Mouse (Mus musculus): ENCODE results near the gene Nol4l. TPM values are rescaled to one million over a fixed set of nuclear protein-coding genes. Genes with fewer than 3 reads are reported as not detected.

The Nol4l gene
- polyA plus RNA-seq, 2 experiments = 3.7 to 5.7 TPM

DNA sequence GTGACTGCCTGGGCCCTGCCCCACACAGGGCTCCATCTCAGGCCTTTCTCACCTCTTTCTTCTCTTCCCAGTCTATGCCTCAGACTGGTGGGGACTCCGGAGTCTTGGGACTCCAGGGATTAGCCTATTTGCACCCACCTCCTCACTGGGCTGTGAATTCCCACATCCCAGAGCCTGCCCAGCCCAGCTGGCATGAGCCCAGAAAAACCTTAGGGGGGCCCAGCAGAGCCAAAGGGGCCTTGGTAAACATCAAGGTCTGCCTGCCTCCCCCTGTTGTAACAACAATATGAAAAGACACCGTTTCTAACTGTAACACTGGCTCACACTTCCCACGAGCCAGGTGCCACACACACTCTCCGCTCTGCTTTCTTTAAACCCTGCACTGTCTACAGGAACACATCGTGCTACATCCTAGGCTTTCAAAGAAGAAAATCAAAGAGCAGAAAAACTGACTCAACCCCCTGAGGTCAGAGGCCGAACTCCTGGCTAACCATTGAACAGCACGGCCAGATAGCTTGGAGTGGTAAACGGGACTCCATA is 29.9 kb upstream of the Nol4l start:
- DNase-seq (ENCODE audit: low read depth in 3 of 3, low spot score in 3 of 3) (no peak), ATAC-seq (ENCODE audit: insufficient read depth) (no peak)
- no peaks in the 10 kb centered on the region for H3K36me3 ChIP-seq (replicated peaks; ENCODE audit: control insufficient read depth, insufficient read depth, low read depth)
- TF ChIP-seq EP300 (IDR thresholded peaks at IDR 0.05; ENCODE audit: low read depth) (no peak), CTCF (IDR thresholded peaks at IDR 0.05; ENCODE audit: low read depth) (no peak)
- H3K4me1 ChIP-seq (replicated peaks; ENCODE audit: control insufficient read depth in 2 of 2, insufficient read depth in 2 of 2, low read length in 1 of 2) = peaks cover 33 to 51% of the 10 kb centered on the region in 2 experiments
- H3K4me3 ChIP-seq (ENCODE audit: insufficient read depth in 1 of 2, low read depth in 2 of 2, low read length in 2 of 2) = no peak overlapping the region
- no peaks in the 10 kb centered on the region for H3K27me3 ChIP-seq (ENCODE audit: control insufficient read depth, insufficient read depth, low read length)
- H3K27ac ChIP-seq = no peak overlapping the region
- 62% methylated on average over 8 of the region's 8 CpGs for WGBS (ENCODE audit: insufficient replicate concordance)
- no peak overlapping the region; the same call in 1 of the 2 replicates for H3K9ac ChIP-seq (replicated peaks)
- no peaks in the 10 kb centered on the region for H3K9me3 ChIP-seq (ENCODE audit: control insufficient read depth, low read length)
- no peak overlapping the region for H3K4me2 ChIP-seq (ENCODE audit: low read depth)

DNA sequence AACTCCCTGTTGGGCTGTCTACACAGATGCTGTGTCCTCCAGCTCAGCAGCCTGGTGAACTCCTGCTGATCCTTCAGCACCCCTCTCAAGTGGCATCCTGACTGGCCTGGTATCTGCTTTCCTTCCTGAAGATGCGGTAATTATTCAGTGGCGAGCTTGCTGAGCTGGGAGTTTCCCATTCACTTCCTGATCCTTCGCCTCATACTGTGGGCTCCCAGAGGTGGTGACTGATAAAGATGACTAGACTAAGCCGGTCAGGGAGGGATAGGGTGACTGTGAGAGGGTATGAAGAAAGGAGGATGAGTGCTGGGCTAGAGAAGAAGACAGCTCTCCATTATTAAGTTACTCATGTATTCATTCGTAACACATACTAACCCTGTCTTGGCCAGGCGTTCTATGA is 28.7 kb upstream of the Nol4l start:
- H3K36me3 ChIP-seq (replicated peaks; ENCODE audit: control insufficient read depth, insufficient read depth, low read depth) = no peaks in the 10 kb centered on the region
- DNase-seq (ENCODE audit: low read depth in 3 of 3, low spot score in 3 of 3) = no peak
- H3K4me3 ChIP-seq (ENCODE audit: insufficient read depth in 1 of 2, low read depth in 2 of 2, low read length in 2 of 2) = no peak overlapping the region
- H3K27me3 ChIP-seq (ENCODE audit: control insufficient read depth, insufficient read depth, low read length) = no peaks in the 10 kb centered on the region
- no peaks in the 10 kb centered on the region for H3K9me3 ChIP-seq (ENCODE audit: control insufficient read depth, low read length)
- ATAC-seq (ENCODE audit: insufficient read depth) = peak; percentile 30; the same call in 1 of the 2 replicates
- H3K9ac ChIP-seq (replicated peaks) = no peak overlapping the region
- WGBS (ENCODE audit: insufficient replicate concordance) = 30% methylated on average over 6 of the region's 6 CpGs
- TF ChIP-seq CTCF (IDR thresholded peaks at IDR 0.05; ENCODE audit: low read depth) = no peak
- no peak for TF ChIP-seq EP300 (IDR thresholded peaks at IDR 0.05; ENCODE audit: low read depth)
- H3K4me1 ChIP-seq (replicated peaks; ENCODE audit: control insufficient read depth in 2 of 2, insufficient read depth in 2 of 2, low read length in 1 of 2) = peaks cover 33 to 51% of the 10 kb centered on the region in 2 experiments
- H3K27ac ChIP-seq = no peak overlapping the region
- no peak overlapping the region for H3K4me2 ChIP-seq (ENCODE audit: low read depth)

DNA sequence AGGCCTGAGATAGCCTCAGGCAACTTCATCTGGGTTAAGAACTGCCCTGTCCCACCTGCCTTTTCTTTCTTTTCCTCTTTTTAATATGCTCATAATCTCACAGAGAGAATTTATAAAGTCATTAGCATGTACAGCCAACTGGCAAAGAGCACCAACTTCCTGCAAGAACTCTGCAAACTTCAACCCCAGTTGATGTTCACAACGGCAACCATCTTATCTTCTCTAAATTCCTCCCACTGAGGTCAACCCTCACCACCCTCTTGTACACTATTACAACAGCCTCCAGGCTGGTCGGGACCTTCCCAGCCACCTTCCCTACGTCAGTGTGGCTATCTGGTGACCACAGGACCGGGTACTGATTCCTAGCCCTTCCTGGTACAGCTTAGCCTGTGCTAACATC is 27.5 kb upstream of the Nol4l start:
- Histone ChIP-seq H3K27me3 (ENCODE audit: control insufficient read depth, insufficient read depth, low read length) (no peaks in the 10 kb centered on the region), H3K4me2 (ENCODE audit: low read depth) (no peak overlapping the region), H3K27ac (no peak overlapping the region), H3K4me3 (ENCODE audit: insufficient read depth in 1 of 2, low read depth in 2 of 2, low read length in 2 of 2) (no peak overlapping the region), H3K36me3 (replicated peaks; ENCODE audit: control insufficient read depth, insufficient read depth, low read depth) (no peaks in the 10 kb centered on the region), H3K9me3 (ENCODE audit: control insufficient read depth, low read length) (no peaks in the 10 kb centered on the region), H3K9ac (replicated peaks) (no peak overlapping the region), H3K4me1 (replicated peaks; ENCODE audit: control insufficient read depth in 2 of 2, insufficient read depth in 2 of 2, low read length in 1 of 2) (peaks cover 30 to 46% of the 10 kb centered on the region in 2 experiments)
- DNase-seq (ENCODE audit: low read depth in 3 of 3, low spot score in 3 of 3) = no peak
- ATAC-seq (ENCODE audit: insufficient read depth) = no peak
- 14% methylated on average over 4 of the region's 4 CpGs for WGBS (ENCODE audit: insufficient replicate concordance)
- no peak for TF ChIP-seq EP300 (IDR thresholded peaks at IDR 0.05; ENCODE audit: low read depth)
- no peak for TF ChIP-seq CTCF (IDR thresholded peaks at IDR 0.05; ENCODE audit: low read depth)

DNA sequence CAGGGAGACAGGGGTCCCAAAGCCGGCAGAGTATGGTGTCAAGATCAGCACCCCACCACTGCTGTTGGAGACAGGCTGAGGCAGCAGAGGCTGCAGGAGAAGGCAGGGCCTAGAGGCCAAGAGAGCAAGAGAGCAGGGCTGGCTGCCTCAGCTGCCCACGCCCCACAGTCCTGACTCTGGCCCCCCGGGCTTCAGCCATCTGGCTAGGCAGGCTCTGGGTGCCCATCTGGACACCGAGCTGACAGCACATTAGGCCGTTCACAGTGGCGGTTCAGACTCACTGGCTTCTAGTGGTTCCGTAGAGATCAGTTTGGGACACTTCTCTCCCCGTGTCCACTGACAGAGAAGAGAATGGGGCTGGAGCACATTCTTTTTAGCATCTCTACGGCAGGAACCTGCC is 26.4 kb upstream of the Nol4l start:
- peaks cover 22 to 37% of the 10 kb centered on the region in 2 experiments for H3K4me1 ChIP-seq (replicated peaks; ENCODE audit: control insufficient read depth in 2 of 2, insufficient read depth in 2 of 2, low read length in 1 of 2)
- no peaks in the 10 kb centered on the region for H3K9me3 ChIP-seq (ENCODE audit: control insufficient read depth, low read length)
- no peak for TF ChIP-seq CTCF (IDR thresholded peaks at IDR 0.05; ENCODE audit: low read depth)
- TF ChIP-seq EP300 (IDR thresholded peaks at IDR 0.05; ENCODE audit: low read depth) = no peak
- no peak overlapping the region for H3K4me3 ChIP-seq (ENCODE audit: insufficient read depth in 1 of 2, low read depth in 2 of 2, low read length in 2 of 2)
- no peak overlapping the region for H3K9ac ChIP-seq (replicated peaks)
- no peaks in the 10 kb centered on the region for H3K27me3 ChIP-seq (ENCODE audit: control insufficient read depth, insufficient read depth, low read length)
- no peak overlapping the region for H3K4me2 ChIP-seq (ENCODE audit: low read depth)
- DNase-seq (ENCODE audit: low read depth in 3 of 3, low spot score in 3 of 3) (no peak), ATAC-seq (ENCODE audit: insufficient read depth) (no peak)
- H3K36me3 ChIP-seq (replicated peaks; ENCODE audit: control insufficient read depth, insufficient read depth, low read depth) = no peaks in the 10 kb centered on the region
- H3K27ac ChIP-seq = no peak overlapping the region
- WGBS (ENCODE audit: insufficient replicate concordance) = 73% methylated on average over 9 of the region's 9 CpGs

DNA sequence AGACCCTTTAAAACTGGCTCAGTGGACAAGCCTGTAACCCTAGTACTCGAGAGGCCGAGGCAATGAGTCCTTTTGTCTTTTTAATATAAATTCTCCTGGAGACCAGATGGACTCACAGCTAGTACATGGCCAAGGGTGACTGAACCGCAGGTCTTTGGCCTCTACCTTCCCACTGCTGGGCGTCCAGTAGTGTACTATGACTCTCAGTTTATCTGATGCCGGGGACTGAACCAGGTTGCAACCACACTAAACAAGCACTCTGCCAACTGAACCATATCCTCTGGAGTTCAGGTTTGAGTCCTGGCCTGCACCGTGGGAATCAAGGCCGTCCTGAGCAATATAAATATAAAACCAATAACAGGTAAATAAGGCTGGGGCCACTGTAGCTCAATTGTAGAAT is 24.8 kb upstream of the Nol4l start:
- no peak for TF ChIP-seq EP300 (IDR thresholded peaks at IDR 0.05; ENCODE audit: low read depth)
- no peak for TF ChIP-seq CTCF (IDR thresholded peaks at IDR 0.05; ENCODE audit: low read depth)
- DNase-seq (ENCODE audit: low read depth in 3 of 3, low spot score in 3 of 3) (no peak), ATAC-seq (ENCODE audit: insufficient read depth) (no peak)
- Histone ChIP-seq H3K9me3 (ENCODE audit: control insufficient read depth, low read length) (no peaks in the 10 kb centered on the region), H3K4me3 (ENCODE audit: insufficient read depth in 1 of 2, low read depth in 2 of 2, low read length in 2 of 2) (no peak overlapping the region), H3K4me2 (ENCODE audit: low read depth) (no peak overlapping the region), H3K9ac (replicated peaks) (no peak overlapping the region), H3K36me3 (replicated peaks; ENCODE audit: control insufficient read depth, insufficient read depth, low read depth) (no peaks in the 10 kb centered on the region), H3K27ac (no peak overlapping the region), H3K27me3 (ENCODE audit: control insufficient read depth, insufficient read depth, low read length) (no peaks in the 10 kb centered on the region), H3K4me1 (replicated peaks; ENCODE audit: control insufficient read depth in 2 of 2, insufficient read depth in 2 of 2, low read length in 1 of 2) (peaks cover 8 to 24% of the 10 kb centered on the region in 2 experiments)
- 78% methylated on average over 7 of the region's 7 CpGs for WGBS (ENCODE audit: insufficient replicate concordance)

Measured in liver, embryonic 14.5 days (tissue).